ENCODE assay signal across 9 mouse cellular contexts in genomic region chr8:45884552-45884951, GRCm38 (mm10). TPM values are rescaled to one million over a fixed set of nuclear protein-coding genes. Genes with fewer than 3 reads are reported as not detected.
A peak's percentile ranks its signal among the peaks of the same experiment; 100 is the strongest.
DNase-seq lines count a peak whose midpoint lies in the region; ATAC-seq and TF ChIP-seq lines count a peak whose summit lies in the region.
"Had no signal": no experiment of that assay in that cellular context is flagged by ENCODE, and none has a peak within 500 bp of the region (broad histone marks: within the 10 kb centered on the region; RNA-seq: fewer than 3 reads in every experiment).

No protein-coding gene starts in this region.

- TF ChIP-seq EP300 in lung, postnatal 0 days (IDR thresholded peaks at IDR 0.05) = no peak

- peak overlapping the region; percentile 37 for H3K4me3 ChIP-seq in forebrain, postnatal 0 days (ENCODE audit: low read depth, low read length)
- H3K4me3 ChIP-seq in intestine, embryonic 16.5 days (ENCODE audit: low read length) = peak overlapping the region; percentile 50
- H3K4me3 ChIP-seq in lung, postnatal 0 days (ENCODE audit: low read depth, low read length) = peak overlapping the region; percentile 43

- WGBS in forebrain, postnatal 0 days = 12% methylated on average over 13 of the region's 13 CpGs
- 5% methylated on average over 13 of the region's 13 CpGs for WGBS in intestine, embryonic 16.5 days
- 1% methylated on average over 13 of the region's 13 CpGs for WGBS in lung, postnatal 0 days

- TF ChIP-seq CTCF in forebrain, postnatal 0 days (IDR thresholded peaks at IDR 0.05; ENCODE audit: low read depth) = peak; percentile 23; the same call in 1 of the 2 replicates
- peak; percentile 60 for TF ChIP-seq CTCF in lung, postnatal 0 days (IDR thresholded peaks at IDR 0.05)

- no peak overlapping the region for H3K27ac ChIP-seq in forebrain, postnatal 0 days (ENCODE audit: low read depth, low read length)
- no peak overlapping the region for H3K27ac ChIP-seq in intestine, embryonic 16.5 days (ENCODE audit: low read length)
- H3K27ac ChIP-seq in lung, postnatal 0 days (ENCODE audit: low read length) = no peak overlapping the region

- ATAC-seq in forebrain, postnatal 0 days = no peak
- peak; percentile 49; the same call in 1 of the 2 replicates for ATAC-seq in intestine, embryonic 16.5 days
- ATAC-seq in lung, postnatal 0 days = peak; percentile 63
- ATAC-seq: Patski had no signal

- DNase-seq in right cerebral cortex, adult 18-20 months = peak; percentile 11
- DNase-seq in right cerebral cortex, postnatal 10 days (ENCODE audit: low spot score in 2 of 2) = no peak
- DNase-seq in forebrain, postnatal 0 days = no peak
- DNase-seq in lung, postnatal 0 days (ENCODE audit: low spot score) = peak; percentile 17
- DNase-seq in thymus, postnatal 25 days = no peak
- DNase-seq in T-cell, adult 2 months (ENCODE audit: low spot score) = no peak
- DNase-seq in spleen, postnatal 10 days (ENCODE audit: low spot score in 2 of 2) = no peak

- H3K4me2 ChIP-seq in forebrain, postnatal 0 days (ENCODE audit: low read depth) = peak overlapping the region; percentile 73
- H3K4me2 ChIP-seq in intestine, embryonic 16.5 days (ENCODE audit: low read depth, low read length) = peak overlapping the region; percentile 65
- H3K4me2 ChIP-seq in lung, postnatal 0 days (replicated peaks; ENCODE audit: low read depth, low read length) = peak overlapping the region; percentile 68

- H3K36me3 ChIP-seq in forebrain, postnatal 0 days (ENCODE audit: insufficient read depth) = no peaks in the 10 kb centered on the region
- H3K36me3 ChIP-seq in intestine, embryonic 16.5 days (ENCODE audit: control insufficient read depth, insufficient read depth, low read length) = no peaks in the 10 kb centered on the region
- no peaks in the 10 kb centered on the region for H3K36me3 ChIP-seq in lung, postnatal 0 days (ENCODE audit: insufficient read depth, low read length)

- H3K4me1 ChIP-seq in forebrain, postnatal 0 days (ENCODE audit: insufficient read depth) = peaks cover 5% of the 10 kb centered on the region; the same call in 1 of the 2 replicates
- H3K4me1 ChIP-seq in intestine, embryonic 16.5 days (ENCODE audit: control insufficient read depth, insufficient read depth, low read length) = peaks cover 13% of the 10 kb centered on the region
- H3K4me1 ChIP-seq in lung, postnatal 0 days (ENCODE audit: insufficient read depth, low read depth, low read length) = no peaks in the 10 kb centered on the region

- 0 out of 2 replicates have a peak, but pooled peaks cover 4% of the 10 kb centered on the region for H3K9me3 ChIP-seq in forebrain, postnatal 0 days (ENCODE audit: low read length)
- peaks cover 3% of the 10 kb centered on the region; the same call in 1 of the 2 replicates for H3K9me3 ChIP-seq in intestine, embryonic 16.5 days (ENCODE audit: control insufficient read depth, low read length)
- no peaks in the 10 kb centered on the region for H3K9me3 ChIP-seq in lung, postnatal 0 days (ENCODE audit: low read length)

- peaks cover 17% of the 10 kb centered on the region for H3K27me3 ChIP-seq in forebrain, postnatal 0 days (ENCODE audit: insufficient read depth, low read length)
- H3K27me3 ChIP-seq in intestine, embryonic 16.5 days (replicated peaks; ENCODE audit: control insufficient read depth, insufficient read depth, low read length) = peaks cover 3% of the 10 kb centered on the region; the same call in 1 of the 2 replicates
- no peaks in the 10 kb centered on the region for H3K27me3 ChIP-seq in lung, postnatal 0 days (replicated peaks; ENCODE audit: insufficient read depth, low read length)

- H3K9ac ChIP-seq in forebrain, postnatal 0 days = peak overlapping the region; percentile 40
- peak overlapping the region; percentile 2; the same call in 1 of the 2 replicates for H3K9ac ChIP-seq in intestine, embryonic 16.5 days (ENCODE audit: low read depth, low read length)
- H3K9ac ChIP-seq in lung, postnatal 0 days (replicated peaks; ENCODE audit: low read depth) = 0 out of 2 replicates have a peak overlapping the region, but pooled peaks have one; percentile 34

RNA-seq across cellular contexts. Expression of gene Pdlim3, which starts 0.7 kb away (rescaled TPM):
- total RNA-seq in forebrain, postnatal 0 days (2014; rRNA removed) = 4.2 and 4.8 TPM in 2 replicates
- polyA plus RNA-seq in forebrain, postnatal 0 days (2015; fragmentation: Nextera tagmentation; extraction: Ambion mirVana) = 2.8 and 5.8 TPM in 2 replicates
- polyA plus RNA-seq in intestine, embryonic 16.5 days (2015; fragmentation: Nextera tagmentation; extraction: Ambion mirVana) = 94.0 and 97.7 TPM in 2 replicates
- 54.7 and 59.2 TPM in 2 replicates for polyA plus RNA-seq in lung, postnatal 0 days (2015; fragmentation: Nextera tagmentation; extraction: Ambion mirVana)
- polyA plus RNA-seq: Patski had no signal

RNA-seq across cellular contexts. Expression of gene Ccdc110, which starts 49.9 kb away (rescaled TPM):
- 0.38 and 0.46 TPM in 2 replicates for total RNA-seq in forebrain, postnatal 0 days (2014; rRNA removed)
- polyA plus RNA-seq in forebrain, postnatal 0 days (2015; fragmentation: Nextera tagmentation; extraction: Ambion mirVana) = 0.46 and 0.47 TPM in 2 replicates
- polyA plus RNA-seq in intestine, embryonic 16.5 days (2015; fragmentation: Nextera tagmentation; extraction: Ambion mirVana) = not detected in 2 replicates
- polyA plus RNA-seq in lung, postnatal 0 days (2015; fragmentation: Nextera tagmentation; extraction: Ambion mirVana) = not detected in 2 replicates
- polyA plus RNA-seq: Patski had no signal

Comparison
In these comparisons a context has a peak if more than half of its experiments do, and no peak if none do; other contexts are left out.
1. DNase-seq: peak in right cerebral cortex, adult 18-20 months (single experiment) and lung, postnatal 0 days (single experiment); none in right cerebral cortex, postnatal 10 days (0 of 2), forebrain, postnatal 0 days (single experiment), thymus, postnatal 25 days (single experiment), T-cell, adult 2 months (single experiment) and spleen, postnatal 10 days (0 of 2).
2. Peak in every context shown above with its lines, with median percentiles within 50 percentile points of each other: H3K4me2 ChIP-seq, H3K4me3 ChIP-seq and H3K9ac ChIP-seq.